Mouse (Mus musculus) right cerebral cortex, postnatal 10 days (tissue): ENCODE results near the gene Clcn1.

ENCODE experiments used
- DNase-seq, 2 experiments: peaks; one replicate each; pipeline ENCODE4 v3.0.0; 2021; ENCODE audit warnings: low spot score in 2 of 2

The Clcn1 gene

GRCm38 (mm10) chr6:42286448-42286847, at the start of gene Clcn1:
TSS of gene Clcn1 (plus strand) at chr6:42286685.
- DNase-seq: no peak

GRCm38 (mm10) chr6:42237276-42237805, 49.1 kb upstream of the Clcn1 start:
- DNase-seq: peak in 1 of 2 experiments; percentile 45

- no peak for DNase-seq
Observed at GRCm38 (mm10) chr6:42241311-42242045, 45.0 kb upstream of the Clcn1 start.

- peak; percentile 82 to 83 for DNase-seq
Observed at GRCm38 (mm10) chr6:42245711-42246353, 40.7 kb upstream of the Clcn1 start, which contains the start of gene Gstk1. TSS of gene Gstk1 (plus strand) at chr6:42245935.

- no peak for DNase-seq
Observed at GRCm38 (mm10) chr6:42247173-42247572, 39.3 kb upstream of the Clcn1 start.

GRCm38 (mm10) chr6:42247981-42248380, 38.5 kb upstream of the Clcn1 start:
- DNase-seq: no peak

- DNase-seq: no peak
Observed at GRCm38 (mm10) chr6:42251791-42252190, 34.7 kb upstream of the Clcn1 start.

- DNase-seq: no peak
Observed at GRCm38 (mm10) chr6:42253103-42253502, 33.4 kb upstream of the Clcn1 start.

- DNase-seq: peak; percentile 47 to 58
Observed at GRCm38 (mm10) chr6:42257303-42257863, 29.1 kb upstream of the Clcn1 start.

- no peak for DNase-seq
Observed at GRCm38 (mm10) chr6:42260430-42260829, 26.1 kb upstream of the Clcn1 start.

GRCm38 (mm10) chr6:42261524-42262170, 24.8 kb upstream of the Clcn1 start, which contains the start of gene Tmem139:
TSS of gene Tmem139 (plus strand) at chr6:42261970.
- no peak for DNase-seq

GRCm38 (mm10) chr6:42264626-42265312, 21.7 kb upstream of the Clcn1 start, which contains the start of gene Casp2:
TSS of gene Casp2 (plus strand) at chr6:42264985.
- DNase-seq: peak; percentile 99

GRCm38 (mm10) chr6:42265391-42266330, 20.8 kb upstream of the Clcn1 start:
- DNase-seq: no peak

- no peak for DNase-seq
Observed at GRCm38 (mm10) chr6:42270817-42271216, 15.7 kb upstream of the Clcn1 start.

GRCm38 (mm10) chr6:42276151-42276550, 10.3 kb upstream of the Clcn1 start:
- no peak for DNase-seq

GRCm38 (mm10) chr6:42282865-42283528, 3.5 kb upstream of the Clcn1 start:
- no peak for DNase-seq

- DNase-seq: no peak
Observed at GRCm38 (mm10) chr6:42287562-42287961, 1.1 kb downstream of the Clcn1 start.

- DNase-seq: no peak
Observed at GRCm38 (mm10) chr6:42293327-42293726, 6.8 kb downstream of the Clcn1 start.

- DNase-seq: no peak
Observed at GRCm38 (mm10) chr6:42295549-42296094, 9.1 kb downstream of the Clcn1 start.
